Mouse (Mus musculus) megakaryocyte, embryonic 14.5 days (primary cell): ENCODE data around the gene Bin2.

Experiments
- FLI1 ChIP-seq: IDR thresholded peaks from 2 replicates; pipeline ENCODE4 v1.6.1; 2012; ENCODE audit warnings: low read length, inconsistent platforms, mixed read lengths
- GATA1 ChIP-seq: IDR thresholded peaks from 3 replicates; pipeline ENCODE4 v1.6.1; 2012; ENCODE audit warnings: mixed read lengths, low read length, inconsistent platforms, borderline replicate concordance

DNA sequence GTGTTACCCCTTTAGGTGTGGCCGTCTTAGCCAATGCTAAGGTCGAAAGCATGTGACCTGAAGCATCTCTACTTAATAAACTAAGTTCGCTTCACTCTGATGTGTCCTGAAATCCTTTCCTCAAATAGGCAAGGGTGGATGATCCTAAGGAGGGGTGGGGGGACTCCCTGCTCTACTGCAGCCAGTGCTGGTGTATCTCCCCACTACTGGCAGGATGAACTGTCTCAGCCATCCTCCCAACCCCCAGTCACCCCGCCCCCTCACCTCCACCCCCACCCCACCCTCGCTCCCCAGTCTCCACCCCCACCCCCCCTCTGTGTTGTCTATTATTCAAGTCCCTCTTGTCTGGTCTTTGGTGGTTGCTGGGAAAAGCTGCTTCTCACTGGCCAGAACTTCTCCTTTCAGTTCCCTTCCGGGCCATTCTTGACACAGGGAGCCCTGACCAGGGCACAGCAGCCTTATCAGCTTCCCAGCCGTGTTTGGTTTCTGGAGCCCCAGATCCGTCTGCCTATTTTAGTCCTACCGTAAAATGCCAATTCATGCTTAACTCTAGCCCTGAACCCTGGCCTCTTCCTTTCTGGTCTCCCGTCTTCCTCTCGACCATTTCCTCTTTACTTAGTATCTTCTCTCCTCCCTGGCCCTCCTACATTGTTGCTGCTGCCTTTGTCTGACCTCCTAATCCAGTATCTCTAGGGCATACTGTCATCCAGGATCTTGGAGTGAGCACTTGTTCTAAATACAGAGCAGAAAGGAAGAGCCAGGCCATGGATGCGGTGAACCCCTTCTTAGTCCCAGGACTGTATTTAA is 4.4 kb upstream of the Bin2 start:
- TF ChIP-seq GATA1 (peak; percentile 92), FLI1 (0 out of 2 replicates have a peak, but pooled peaks have one; percentile 10)
